Mouse (Mus musculus) cerebellum, adult 8-10 months (tissue): Measurements from ENCODE around the gene Qrsl1.
"Not testable (repeated sequence)": the region's sequence is repeated elsewhere in the genome, so short reads cannot be mapped to it uniquely, and the experiment has no call there.

Experiments used
- DNase-seq: peaks from one replicate; pipeline ENCODE4 v3.0.0; 2022

Gene Qrsl1

DNA sequence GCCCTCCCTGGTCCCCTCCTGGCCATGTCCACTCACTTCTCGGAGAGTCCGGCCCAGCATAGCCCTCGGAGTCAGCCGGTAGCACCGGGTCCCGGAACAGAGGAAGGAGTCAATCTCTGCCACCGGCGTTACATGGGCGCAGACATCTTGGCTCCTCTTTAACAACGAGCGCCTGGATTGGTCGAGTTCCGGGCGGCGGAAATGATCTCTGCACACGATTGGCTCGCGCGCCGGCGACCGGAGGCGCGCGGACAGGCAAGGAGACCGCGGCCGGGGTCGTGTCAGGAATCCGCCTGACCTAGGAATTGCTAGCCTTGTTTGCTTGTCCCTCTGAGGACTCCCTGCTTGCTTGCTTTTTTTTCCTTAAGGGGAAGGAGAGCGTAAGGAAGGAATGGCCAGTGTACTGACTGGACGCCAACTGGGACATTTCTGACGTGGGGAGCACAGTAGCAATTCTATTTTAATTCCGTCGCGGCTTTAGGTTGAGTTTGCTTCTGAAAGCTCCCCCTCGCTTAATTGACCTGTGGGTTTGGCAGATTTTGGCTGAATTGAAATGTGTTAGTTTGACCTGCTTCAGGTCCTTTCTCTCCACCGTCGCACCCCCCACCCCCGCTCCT is at the start of gene Qrsl1, which contains the start of gene Rtn4ip1:
Qrsl1 (minus strand) TSS at position 168 of the 617 bp plus-strand sequence.
Rtn4ip1 (plus strand) TSS at position 230 of the 617 bp plus-strand sequence.
- peak; percentile 94 for DNase-seq

DNA sequence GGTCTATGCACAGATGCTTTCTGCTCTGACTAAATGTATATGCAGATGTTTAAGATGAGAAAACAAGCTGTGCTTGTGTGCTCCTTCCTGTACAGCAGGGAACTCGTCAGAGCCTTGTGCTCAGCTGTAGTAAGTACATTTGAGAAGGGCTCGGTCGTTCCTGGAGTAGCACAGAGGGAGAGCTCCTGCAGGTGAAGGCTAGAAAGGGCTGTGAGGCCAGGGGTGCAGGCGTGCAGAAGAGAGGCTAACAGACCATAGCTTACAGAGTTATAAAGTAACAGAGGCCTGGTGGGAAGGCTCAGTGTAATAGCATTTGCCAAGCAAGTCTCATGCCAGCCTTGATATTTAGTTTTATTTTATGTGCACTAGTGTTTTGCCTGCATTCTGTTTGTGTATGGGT is 43.9 kb upstream of the Qrsl1 start:
- DNase-seq, result no peak

DNA sequence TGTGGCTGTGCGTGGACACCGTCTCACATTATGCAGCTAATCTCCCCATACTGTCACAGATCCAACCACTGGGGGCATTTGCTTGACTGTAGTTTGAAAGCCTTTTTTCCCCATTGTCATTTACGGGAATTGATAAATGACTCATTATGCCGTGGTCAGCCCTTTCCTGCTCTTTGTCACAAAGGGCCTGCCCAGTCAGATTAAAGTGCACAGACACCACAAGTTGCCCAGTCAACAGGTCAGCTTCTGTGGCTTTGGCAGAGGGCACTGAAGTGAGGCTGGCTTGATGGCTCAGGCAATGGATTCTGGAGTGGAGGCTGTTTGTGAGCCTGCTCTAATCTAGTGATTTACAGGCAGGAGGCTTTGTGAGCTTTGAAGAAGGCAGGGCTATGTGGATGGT is 42.2 kb upstream of the Qrsl1 start:
- no peak for DNase-seq

GRCm38 (mm10) chr10:43939136-43939662 is 37.7 kb upstream of the Qrsl1 start:
- no peak for DNase-seq

DNA sequence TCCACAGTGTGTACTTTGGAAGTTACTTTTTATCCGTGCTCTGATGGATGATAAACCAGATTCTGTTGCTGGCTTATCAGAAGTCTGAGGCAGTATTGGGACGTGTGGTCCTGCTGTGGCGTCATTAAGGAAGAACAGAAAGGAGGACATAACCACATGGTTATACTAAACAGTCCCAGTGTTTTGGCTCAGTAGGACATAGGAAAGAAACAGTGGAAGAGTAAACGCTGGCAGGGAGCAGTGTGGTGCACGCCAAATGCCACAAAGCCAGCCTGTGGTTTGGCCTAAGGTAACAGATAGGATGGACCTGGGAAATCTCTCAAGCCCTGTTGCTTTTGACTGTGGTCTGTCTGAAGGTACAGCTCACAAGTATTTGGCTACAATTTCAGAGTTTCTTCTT is 27.1 kb upstream of the Qrsl1 start:
- DNase-seq, result peak; percentile 7

- no peak for DNase-seq
These were observed 26.2 kb upstream of the Qrsl1 start for GRCm38 (mm10) chr10:43927736-43928135.

DNA sequence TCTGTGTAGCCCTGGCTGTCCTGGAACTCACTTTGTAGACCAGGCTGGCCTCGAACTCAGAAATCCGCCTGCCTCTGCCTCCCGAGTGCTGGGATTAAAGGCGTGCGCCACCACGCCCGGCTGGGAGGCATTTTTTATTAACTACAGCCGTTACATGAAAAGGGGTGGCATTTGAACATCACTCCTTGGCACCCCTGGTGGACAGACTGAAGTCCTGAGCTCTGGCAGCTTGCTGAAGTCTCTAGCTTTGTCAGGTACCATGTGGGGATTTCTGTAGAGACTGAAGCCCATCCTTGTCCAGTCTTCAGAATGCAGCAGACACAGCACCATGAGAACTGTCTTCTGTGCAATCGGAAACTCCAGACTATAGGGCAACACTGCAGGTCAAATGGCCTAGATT is 24.2 kb upstream of the Qrsl1 start:
- DNase-seq, result not testable (repeated sequence)

- no peak for DNase-seq
These were observed 21.6 kb upstream of the Qrsl1 start for GRCm38 (mm10) chr10:43923096-43923495.

DNA sequence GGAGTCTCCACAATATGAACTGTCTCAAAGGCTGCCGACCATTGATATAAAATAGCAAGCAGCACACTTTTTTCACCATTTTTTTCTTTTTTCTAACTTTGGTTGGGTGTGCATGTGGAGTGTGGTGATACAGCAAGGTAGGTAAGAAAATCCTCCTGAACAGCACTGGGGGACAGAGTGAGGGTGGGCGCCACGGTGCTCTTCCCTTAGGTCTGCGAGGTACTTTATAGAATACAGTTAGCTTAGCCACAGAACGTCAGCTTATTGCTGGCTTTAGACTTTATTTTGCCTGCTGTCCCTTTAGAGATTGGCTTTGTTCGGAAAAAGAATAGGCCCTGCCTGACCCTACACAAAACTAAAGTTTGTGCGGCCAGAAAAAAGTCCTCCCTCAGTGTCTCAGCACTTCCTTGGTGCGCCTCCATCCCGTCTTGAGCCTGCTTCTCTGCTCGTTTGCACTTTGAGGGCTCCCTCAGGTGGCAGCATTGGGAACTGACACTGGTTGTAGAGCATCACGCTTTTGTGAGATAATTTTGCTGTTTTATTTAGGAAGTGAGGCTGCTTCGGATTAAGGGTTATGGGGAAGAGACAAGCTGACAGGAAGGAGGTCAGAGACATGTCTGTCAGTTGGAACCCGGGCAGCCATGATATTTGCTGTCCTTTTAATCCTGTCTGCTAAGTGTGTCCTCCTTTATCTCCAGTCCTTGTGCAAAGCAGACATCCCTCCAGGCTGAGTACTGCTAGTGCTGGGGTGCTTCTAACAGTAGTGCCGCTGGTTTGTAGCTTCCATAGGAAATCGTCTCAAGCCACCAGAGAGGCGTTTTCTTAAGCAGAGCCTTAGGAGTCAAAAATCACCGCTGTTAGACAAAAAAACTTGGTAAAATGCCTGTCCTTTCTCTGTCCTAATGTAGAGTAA is 17.4 kb upstream of the Qrsl1 start:
- DNase-seq, result peak; percentile 45

DNA sequence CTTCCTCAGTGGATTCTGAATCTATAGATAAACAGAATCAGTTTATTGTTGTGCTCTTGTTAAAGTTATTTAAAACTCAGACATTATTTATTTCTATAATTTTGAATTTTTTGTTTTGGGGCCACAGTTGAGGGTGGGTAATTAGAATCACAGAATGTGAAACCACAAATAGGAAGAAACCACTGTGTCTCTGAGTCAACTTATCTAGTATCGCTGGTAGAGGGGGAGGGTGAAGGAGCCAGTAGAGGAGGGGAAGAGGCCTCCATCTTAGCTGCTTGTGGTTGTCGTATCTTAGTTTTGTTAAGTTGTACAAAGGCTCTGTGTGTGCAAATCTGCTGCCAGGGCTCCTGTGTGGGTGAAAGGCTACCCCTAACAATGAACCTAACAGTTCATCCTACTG is 15.2 kb upstream of the Qrsl1 start:
- no peak for DNase-seq

- no peak for DNase-seq
These were observed 14.6 kb upstream of the Qrsl1 start for GRCm38 (mm10) chr10:43916181-43916580.

GRCm38 (mm10) chr10:43912236-43912635 is 10.7 kb upstream of the Qrsl1 start:
- DNase-seq, result no peak

DNA sequence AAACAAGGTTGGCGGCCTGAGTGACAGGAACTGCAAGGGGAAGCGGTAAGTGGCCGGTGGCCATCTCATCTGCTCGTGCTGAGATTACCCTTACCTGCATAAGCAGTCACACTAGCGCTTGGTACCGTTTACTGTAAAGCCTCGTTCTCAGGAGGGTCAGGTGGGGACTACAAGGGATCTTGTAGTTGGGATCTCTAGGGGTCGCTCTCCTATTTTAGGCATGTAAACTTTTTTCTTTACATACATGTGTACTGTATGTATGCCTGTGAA is 9.3 kb upstream of the Qrsl1 start:
- no peak for DNase-seq

- no peak for DNase-seq
These were observed 8.7 kb upstream of the Qrsl1 start for GRCm38 (mm10) chr10:43910032-43910872.

DNA sequence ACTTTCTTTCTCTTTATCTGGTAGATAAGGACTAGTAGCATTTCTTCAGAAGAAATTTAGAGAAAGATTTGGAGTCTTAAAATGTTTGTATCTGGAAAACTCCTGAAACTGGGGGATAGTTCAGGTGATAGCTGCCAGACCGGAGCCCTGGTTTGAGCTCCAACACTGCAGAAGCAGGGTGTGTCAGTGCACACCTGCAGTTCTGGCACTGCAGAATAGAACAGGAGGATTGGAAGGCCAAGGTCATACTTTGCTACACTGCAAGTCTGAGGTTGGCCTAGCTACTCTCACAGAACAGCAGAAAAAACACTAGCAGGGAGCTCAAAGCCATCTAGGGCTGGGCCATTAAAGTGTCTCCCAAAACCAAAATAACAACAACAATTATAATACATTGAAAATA is 3.0 kb upstream of the Qrsl1 start:
- DNase-seq, result no peak

DNA sequence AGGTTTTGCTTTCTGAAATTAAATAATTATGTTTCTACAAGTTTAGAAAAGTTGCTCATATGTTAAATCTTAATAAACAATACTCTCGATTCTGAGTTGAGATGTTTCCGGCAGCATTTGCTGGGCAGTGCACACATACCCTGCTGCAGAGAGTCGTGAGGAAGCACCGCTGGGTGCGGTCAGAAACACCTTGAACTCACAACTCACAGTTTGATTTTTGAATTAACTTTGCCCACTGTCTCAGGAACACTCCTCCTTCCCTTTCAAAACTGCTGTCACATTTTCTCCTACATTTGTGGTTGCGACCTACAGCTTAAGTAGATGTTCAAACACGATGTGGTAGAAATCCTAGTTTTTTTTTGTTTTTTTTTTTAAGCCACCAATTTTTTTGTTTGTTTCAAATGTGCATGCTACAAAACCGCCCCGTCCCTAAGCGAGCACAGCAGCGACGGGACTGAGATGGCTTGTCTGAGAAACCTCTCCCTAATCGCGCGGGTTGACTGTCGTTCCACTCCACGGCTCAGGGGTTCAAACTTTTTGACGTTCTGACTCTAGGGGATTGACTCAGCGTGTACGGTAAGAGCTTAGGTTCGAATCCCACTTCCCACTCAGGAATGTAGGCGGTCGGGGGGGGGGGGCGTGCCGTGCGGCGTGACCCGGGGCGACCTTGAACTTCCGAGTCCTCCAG is 518 bp downstream of the Qrsl1 start:
- no peak for DNase-seq

- no peak for DNase-seq
These were observed 3.3 kb downstream of the Qrsl1 start for GRCm38 (mm10) chr10:43898276-43898675.

DNA sequence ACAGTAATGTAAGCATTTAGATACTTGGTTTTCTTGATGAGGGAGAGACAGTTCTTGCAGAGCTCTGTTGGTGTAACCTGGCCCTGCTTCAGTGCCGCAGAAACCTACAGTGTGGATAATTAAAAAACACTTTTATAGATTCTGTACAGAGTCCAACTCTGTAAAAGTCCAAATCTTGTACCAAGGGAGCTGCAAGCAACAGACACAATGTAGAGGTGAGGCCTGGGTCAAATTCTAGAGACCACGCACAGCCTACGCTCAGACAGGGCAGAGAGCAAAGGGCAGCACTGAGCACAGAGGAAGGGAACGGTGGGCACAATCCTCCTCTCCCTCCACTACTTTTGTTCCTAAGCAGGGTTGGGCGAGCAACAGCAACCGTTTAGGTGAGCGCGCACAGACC is 5.5 kb downstream of the Qrsl1 start:
- DNase-seq, result no peak

DNA sequence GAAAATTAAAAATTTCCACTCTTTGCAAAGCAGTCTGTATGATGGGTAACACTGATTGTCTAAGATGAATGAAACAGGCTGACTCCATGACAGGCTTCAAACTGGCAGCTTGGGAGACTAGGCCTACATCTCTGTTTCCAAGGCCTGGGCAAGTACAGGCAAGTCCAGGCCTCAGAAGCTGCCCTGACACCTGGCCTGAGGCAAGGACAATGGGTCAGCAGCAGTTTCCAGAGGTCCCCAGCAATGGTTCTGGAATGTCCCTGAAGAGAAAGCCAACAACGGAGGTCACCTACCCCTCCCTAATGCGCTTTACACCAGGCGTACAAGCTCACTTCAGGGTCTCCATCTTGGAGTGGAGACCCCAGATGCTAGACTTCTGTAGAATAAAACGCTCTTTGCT is 8.6 kb downstream of the Qrsl1 start:
- no peak for DNase-seq

DNA sequence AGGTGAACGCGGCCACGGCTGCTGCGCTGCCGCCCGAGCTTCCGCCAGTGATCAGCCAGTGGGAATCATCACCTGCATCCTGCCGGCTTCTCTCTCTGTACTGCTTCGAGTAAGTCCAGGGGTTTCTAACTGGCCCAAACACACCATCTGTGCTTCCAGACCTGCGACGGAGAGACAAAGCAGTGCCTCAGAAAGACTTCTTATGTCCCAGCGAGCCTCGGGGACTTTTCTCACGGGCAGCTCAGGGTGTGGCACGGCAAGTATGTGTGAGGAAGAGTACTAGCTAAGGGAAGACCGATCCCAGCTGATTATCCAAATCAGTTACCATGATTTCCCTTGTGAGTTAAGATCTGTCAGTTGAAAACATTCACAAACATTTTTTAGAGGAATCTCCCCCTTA is 12.6 kb downstream of the Qrsl1 start:
- no peak for DNase-seq

- DNase-seq, result no peak
These were observed 13.9 kb downstream of the Qrsl1 start for GRCm38 (mm10) chr10:43887676-43888075.

DNA sequence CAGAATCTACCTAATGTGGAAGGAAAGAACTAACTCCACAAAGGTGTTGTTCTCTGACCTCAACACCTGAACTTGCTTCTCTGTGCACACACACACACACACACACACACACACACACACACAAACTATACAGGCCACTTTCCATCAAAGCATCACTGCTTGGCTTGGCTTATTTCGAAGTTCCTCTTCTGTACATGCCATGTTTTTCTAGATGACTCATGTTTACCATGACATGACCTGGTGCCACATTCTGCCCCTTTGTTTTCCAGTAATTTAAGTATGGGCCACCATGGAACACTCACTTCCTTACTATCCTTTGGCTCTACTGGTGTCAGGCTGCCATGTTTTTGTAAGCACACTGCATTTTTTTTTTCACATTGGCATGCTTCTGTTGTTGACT is 30.1 kb downstream of the Qrsl1 start:
- DNase-seq, result no peak

GRCm38 (mm10) chr10:43870752-43871151 is 30.8 kb downstream of the Qrsl1 start:
- no peak for DNase-seq
